Mouse (Mus musculus): Measurements from ENCODE around the gene Tyw1.

DNA sequence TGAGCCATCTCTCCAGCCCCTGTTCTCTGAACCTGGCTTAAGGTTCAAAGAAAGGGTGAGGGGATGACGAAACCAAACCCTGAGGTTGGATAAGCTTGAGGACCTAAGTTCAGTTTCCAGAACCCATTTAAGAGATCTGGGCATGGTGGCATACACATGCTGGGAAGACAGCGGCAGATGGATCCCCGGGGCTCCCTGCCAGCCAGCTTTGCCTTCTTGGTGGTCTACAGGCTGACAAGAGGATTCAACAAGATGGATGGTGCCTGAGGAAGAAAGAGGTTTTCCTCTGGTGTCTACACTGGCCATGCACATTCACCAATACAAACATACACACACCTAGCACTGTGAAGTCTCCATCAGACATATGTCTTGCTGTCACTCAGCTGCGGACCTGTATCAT lies 37.6 kb downstream of the Tyw1 start:
- TF ChIP-seq CTCF (IDR thresholded peaks at IDR 0.05; ENCODE audit: borderline replicate concordance, extremely low read depth, insufficient read depth, insufficient read length), result no peak
- TF ChIP-seq POLR2A (IDR thresholded peaks at IDR 0.05; ENCODE audit: borderline replicate concordance, extremely low read depth, insufficient read depth, insufficient read length, poor library complexity, severe bottlenecking), result no peak
